Mouse (Mus musculus): ENCODE results near the gene Olfr784. TPM values are rescaled to one million over a fixed set of nuclear protein-coding genes. Genes with fewer than 3 reads are reported as not detected.
"Not testable (repeated sequence)": the region's sequence is repeated elsewhere in the genome, so short reads cannot be mapped to it uniquely, and the experiment has no call there.

Olfr784 gene
- total RNA-seq (2014; rRNA removed): 0.43 and 0.46 TPM in 2 replicates
- 0.05 and 0.06 TPM in 2 replicates for polyA plus RNA-seq (2015; fragmentation: Nextera tagmentation; extraction: Ambion mirVana)

DNA sequence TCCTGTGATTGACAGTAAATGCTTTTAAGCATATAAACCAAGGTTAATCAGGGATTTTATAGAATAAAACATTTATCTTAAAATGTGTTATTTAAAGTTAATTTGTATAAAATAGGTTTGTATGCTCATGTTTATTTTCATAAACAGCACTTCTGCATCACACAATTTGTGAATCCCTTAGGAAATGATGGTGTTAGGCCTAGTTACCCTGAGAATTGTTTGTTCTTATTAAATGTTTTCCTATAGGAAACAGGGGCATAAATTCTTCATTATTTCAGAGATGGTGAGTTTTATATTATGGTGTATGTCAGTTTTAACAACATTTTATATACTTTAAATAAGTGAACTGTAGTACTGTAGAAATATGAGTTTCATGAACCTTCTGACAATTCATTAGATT lies at the start of gene Olfr784:
TSS of gene Olfr784 (plus strand) at position 301 of the 400 bp plus-strand sequence.
- TF ChIP-seq CTCF (IDR thresholded peaks at IDR 0.05; ENCODE audit: low read depth): no peak
- Histone ChIP-seq H3K4me3 (ENCODE audit: low read depth, low read length) (no peak within 1 kb of the TSS), H3K27me3 (ENCODE audit: insufficient read depth, low read length) (no peaks in the 10 kb centered on the region), H3K36me3 (ENCODE audit: insufficient read depth) (no peaks in the 10 kb centered on the region), H3K9ac (no peak within 1 kb of the TSS), H3K27ac (ENCODE audit: low read depth, low read length) (no peak within 1 kb of the TSS), H3K4me2 (ENCODE audit: low read depth) (no peak within 1 kb of the TSS), H3K4me1 (ENCODE audit: insufficient read depth) (no peaks in the 10 kb centered on the region), H3K9me3 (ENCODE audit: low read length) (no peaks in the 10 kb centered on the region)
- DNase-seq: no peak
- no peak for ATAC-seq

DNA sequence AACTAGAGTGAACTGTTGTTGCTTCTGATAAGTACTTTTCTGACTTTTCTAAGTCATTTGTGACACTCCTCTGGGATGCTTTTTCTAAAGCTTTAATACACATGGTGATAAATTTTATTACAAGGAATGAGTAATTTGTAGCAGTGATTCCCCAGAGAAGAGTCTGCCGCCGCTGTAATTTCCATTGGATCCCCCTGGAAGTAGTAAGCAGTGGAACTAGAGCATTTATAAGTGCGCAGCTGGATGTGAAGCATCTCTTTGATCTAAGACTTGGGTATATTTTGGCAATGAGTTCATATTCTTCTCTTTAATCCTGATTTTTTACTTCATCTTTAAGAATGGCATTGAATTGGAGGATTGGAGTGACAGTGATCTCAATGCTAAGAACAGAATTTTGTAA lies 35.3 kb upstream of the Olfr784 start, which contains the start of gene Olfr782:
TSS of gene Olfr782 (plus strand) at position 301 of the 400 bp plus-strand sequence.
- H3K27me3 ChIP-seq (ENCODE audit: insufficient read depth, low read length): no peaks in the 10 kb centered on the region
- WGBS: 89% methylated on average over 3 of the region's 3 CpGs
- TF ChIP-seq CTCF (IDR thresholded peaks at IDR 0.05; ENCODE audit: low read depth): no peak

DNA sequence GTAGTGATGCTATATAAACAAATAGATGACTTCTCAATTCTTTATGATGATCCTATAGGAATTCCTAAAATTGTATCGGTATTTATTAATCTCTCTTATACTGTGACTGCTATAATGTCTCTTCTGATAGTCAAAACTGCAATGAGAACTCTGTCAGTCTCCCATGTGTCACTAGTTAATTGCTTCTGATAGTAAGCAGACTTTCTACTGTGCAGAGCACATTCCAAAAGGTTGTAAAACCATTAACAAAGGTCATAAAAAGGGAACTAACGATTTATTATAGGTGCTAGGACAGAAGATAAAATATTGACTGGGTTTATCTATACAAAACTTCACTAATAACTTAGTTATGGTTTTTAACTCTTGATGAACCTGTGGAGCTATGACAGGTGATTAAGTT lies 31.4 kb upstream of the Olfr784 start:
- not testable (repeated sequence) for H3K9ac ChIP-seq; H3K4me3 ChIP-seq (ENCODE audit: low read depth, low read length); H3K27me3 ChIP-seq (ENCODE audit: insufficient read depth, low read length); DNase-seq; H3K9me3 ChIP-seq (ENCODE audit: low read length); H3K4me1 ChIP-seq (ENCODE audit: insufficient read depth); ATAC-seq; H3K4me2 ChIP-seq (ENCODE audit: low read depth); H3K36me3 ChIP-seq (ENCODE audit: insufficient read depth); H3K27ac ChIP-seq (ENCODE audit: low read depth, low read length)
- WGBS: 82% methylated on average over 2 of the region's 2 CpGs

More for the DNA sequence above, 35.3 kb upstream of the Olfr784 start, which contains the start of gene Olfr782:
- no peak within 1 kb of the TSS for H3K4me3 ChIP-seq (ENCODE audit: low read depth, low read length)
- H3K4me2 ChIP-seq (ENCODE audit: low read depth): no peak within 1 kb of the TSS
- no peak for DNase-seq
- no peaks in the 10 kb centered on the region for H3K9me3 ChIP-seq (ENCODE audit: low read length)
- H3K27ac ChIP-seq (ENCODE audit: low read depth, low read length): no peak within 1 kb of the TSS
- H3K36me3 ChIP-seq (ENCODE audit: insufficient read depth): no peaks in the 10 kb centered on the region
- no peak within 1 kb of the TSS for H3K9ac ChIP-seq
- no peaks in the 10 kb centered on the region for H3K4me1 ChIP-seq (ENCODE audit: insufficient read depth)
- ATAC-seq: no peak

DNA sequence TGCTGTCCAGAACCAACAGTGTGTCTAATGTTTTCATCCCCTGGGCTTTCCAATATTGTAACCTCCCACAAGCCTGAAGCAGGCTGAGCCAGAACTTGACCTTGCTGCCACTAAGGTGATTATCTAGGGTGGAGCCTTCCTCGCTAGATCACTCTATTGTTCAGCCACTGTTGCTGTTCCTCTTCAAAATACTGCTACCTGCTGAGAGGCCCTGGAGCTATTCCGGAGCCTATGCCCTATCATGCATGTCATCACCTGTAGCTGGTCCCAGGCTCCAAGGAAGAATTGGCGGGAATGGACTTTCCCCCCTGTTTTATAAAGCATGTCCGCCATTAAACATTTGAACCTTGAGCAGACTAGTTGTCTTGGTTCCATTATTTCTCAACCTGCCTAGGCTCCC lies 27.4 kb upstream of the Olfr784 start:
- whole genome bisulfite sequencing: 85% methylated on average over 4 of the region's 4 CpGs
- not testable (repeated sequence) for H3K4me3 ChIP-seq (ENCODE audit: low read depth, low read length); H3K9me3 ChIP-seq (ENCODE audit: low read length); DNase-seq; H3K36me3 ChIP-seq (ENCODE audit: insufficient read depth); H3K4me2 ChIP-seq (ENCODE audit: low read depth); H3K27ac ChIP-seq (ENCODE audit: low read depth, low read length); H3K27me3 ChIP-seq (ENCODE audit: insufficient read depth, low read length); H3K9ac ChIP-seq; ATAC-seq; H3K4me1 ChIP-seq (ENCODE audit: insufficient read depth)

DNA sequence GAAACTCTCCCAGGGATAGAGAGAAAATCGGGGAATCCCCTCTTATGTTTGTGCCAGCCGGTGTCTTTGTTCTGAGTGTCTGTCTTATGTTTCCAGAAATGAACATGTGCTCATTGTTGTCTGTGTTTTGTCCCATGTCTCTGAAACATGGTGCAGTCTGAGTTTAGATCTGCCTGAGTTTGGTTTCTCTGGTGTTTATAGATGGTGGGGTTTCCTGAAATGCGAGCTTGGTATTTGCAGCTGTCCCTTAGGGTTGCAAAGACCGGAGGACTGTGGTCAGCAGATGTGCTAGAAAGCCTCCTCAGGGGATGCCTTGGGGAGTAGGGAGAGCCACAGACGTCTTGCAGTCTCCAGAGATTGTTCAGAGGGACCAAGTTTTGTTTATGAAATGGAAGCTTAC lies 26.6 kb upstream of the Olfr784 start:
- 81% methylated on average over 5 of the region's 5 CpGs for whole genome bisulfite sequencing
- H3K27ac ChIP-seq (ENCODE audit: low read depth, low read length): no peak overlapping the region
- H3K4me2 ChIP-seq (ENCODE audit: low read depth): no peak overlapping the region
- H3K4me3 ChIP-seq (ENCODE audit: low read depth, low read length): no peak overlapping the region
- no peaks in the 10 kb centered on the region for H3K27me3 ChIP-seq (ENCODE audit: insufficient read depth, low read length)
- no peak for ATAC-seq
- no peak overlapping the region for H3K9ac ChIP-seq
- no peak for DNase-seq
- no peaks in the 10 kb centered on the region for H3K9me3 ChIP-seq (ENCODE audit: low read length)
- no peaks in the 10 kb centered on the region for H3K36me3 ChIP-seq (ENCODE audit: insufficient read depth)
- no peaks in the 10 kb centered on the region for H3K4me1 ChIP-seq (ENCODE audit: insufficient read depth)
- no peak for TF ChIP-seq CTCF (IDR thresholded peaks at IDR 0.05; ENCODE audit: low read depth)

DNA sequence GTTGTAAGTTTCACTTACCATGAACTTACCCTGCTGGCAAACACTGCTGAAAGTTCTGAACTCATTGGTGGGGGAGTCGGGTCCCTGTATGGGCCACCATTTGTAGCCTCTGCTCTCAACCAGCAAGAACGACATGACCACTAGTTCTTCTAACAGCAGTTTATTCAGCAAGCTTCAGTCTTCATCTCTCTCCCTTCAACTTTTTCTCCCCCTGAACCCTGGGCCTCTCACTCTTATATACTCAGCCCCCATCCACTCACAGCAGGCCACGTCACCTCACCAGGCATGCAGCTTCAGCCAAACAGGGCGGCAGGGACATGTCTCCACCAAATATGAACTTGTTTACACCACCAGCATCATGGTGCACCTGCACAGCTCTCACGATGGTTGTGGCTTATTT lies 9.8 kb upstream of the Olfr784 start:
- not testable (repeated sequence) for H3K4me2 ChIP-seq (ENCODE audit: low read depth); H3K9ac ChIP-seq; ATAC-seq; H3K9me3 ChIP-seq (ENCODE audit: low read length); H3K36me3 ChIP-seq (ENCODE audit: insufficient read depth); H3K4me1 ChIP-seq (ENCODE audit: insufficient read depth); H3K27ac ChIP-seq (ENCODE audit: low read depth, low read length); H3K4me3 ChIP-seq (ENCODE audit: low read depth, low read length); H3K27me3 ChIP-seq (ENCODE audit: insufficient read depth, low read length); DNase-seq
- 88% methylated on average over 5 of the region's 5 CpGs for WGBS

DNA sequence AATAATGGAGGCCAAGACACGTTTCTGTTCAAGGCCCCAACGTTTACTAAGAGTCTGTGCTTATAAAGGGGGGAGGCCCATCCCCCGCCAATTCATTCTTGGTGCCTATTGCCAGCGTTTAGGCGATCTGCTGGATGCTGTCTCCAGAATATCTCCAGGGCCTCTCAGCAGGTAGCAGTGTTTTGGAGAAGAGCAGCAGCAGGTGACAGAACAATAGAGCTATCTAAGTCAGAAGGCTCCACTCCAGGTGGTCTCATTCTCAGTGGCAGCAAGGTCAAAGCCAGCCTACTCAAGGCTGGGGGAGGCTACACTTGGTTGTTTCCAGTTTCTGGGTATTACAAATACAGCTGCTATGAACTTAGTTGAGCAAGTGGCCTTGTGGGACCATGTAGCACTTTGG lies 17.0 kb downstream of the Olfr784 start:
- Histone ChIP-seq H3K36me3 (ENCODE audit: insufficient read depth) (no peaks in the 10 kb centered on the region), H3K4me3 (ENCODE audit: low read depth, low read length) (no peak overlapping the region), H3K27me3 (ENCODE audit: insufficient read depth, low read length) (no peaks in the 10 kb centered on the region), H3K9ac (no peak overlapping the region), H3K4me2 (ENCODE audit: low read depth) (no peak overlapping the region), H3K9me3 (ENCODE audit: low read length) (no peaks in the 10 kb centered on the region), H3K4me1 (ENCODE audit: insufficient read depth) (no peaks in the 10 kb centered on the region), H3K27ac (ENCODE audit: low read depth, low read length) (no peak overlapping the region)
- DNase-seq: no peak
- no peak for ATAC-seq
- 45% methylated on average over 5 of the region's 5 CpGs for WGBS
- TF ChIP-seq CTCF (IDR thresholded peaks at IDR 0.05; ENCODE audit: low read depth): no peak

DNA sequence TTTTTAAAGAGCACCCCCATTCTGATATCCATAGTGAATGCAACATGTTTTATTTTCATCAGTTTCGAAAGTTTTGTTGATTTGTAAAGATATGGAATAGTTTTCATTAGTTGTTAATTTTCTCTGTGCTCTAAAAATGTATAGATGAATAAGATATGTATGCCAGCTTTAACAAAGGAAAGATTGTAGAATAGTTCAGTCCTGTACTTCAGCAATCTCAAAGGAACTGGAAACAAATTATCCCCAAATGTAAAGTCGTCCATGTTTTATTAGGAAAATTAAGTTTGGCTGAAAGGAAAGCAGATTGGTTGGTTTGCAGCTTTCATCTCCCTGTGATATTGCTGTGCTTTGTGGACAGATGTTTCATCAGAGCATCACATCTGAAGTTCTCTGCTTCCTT lies 21.2 kb downstream of the Olfr784 start, which contains the start of gene Olfr785:
TSS of gene Olfr785 (plus strand) at position 301 of the 400 bp plus-strand sequence.
- DNase-seq (no peak), ATAC-seq (no peak)
- H3K4me1 ChIP-seq (ENCODE audit: insufficient read depth): no peaks in the 10 kb centered on the region
- 80% methylated on average over 2 of the region's 2 CpGs for WGBS
- no peaks in the 10 kb centered on the region for H3K9me3 ChIP-seq (ENCODE audit: low read length)
- no peaks in the 10 kb centered on the region for H3K27me3 ChIP-seq (ENCODE audit: insufficient read depth, low read length)
- TF ChIP-seq CTCF (IDR thresholded peaks at IDR 0.05; ENCODE audit: low read depth): no peak
- H3K36me3 ChIP-seq (ENCODE audit: insufficient read depth): no peaks in the 10 kb centered on the region
- no peak within 1 kb of the TSS for H3K4me3 ChIP-seq (ENCODE audit: low read depth, low read length)
- H3K9ac ChIP-seq: no peak within 1 kb of the TSS
- no peak within 1 kb of the TSS for H3K27ac ChIP-seq (ENCODE audit: low read depth, low read length)
- H3K4me2 ChIP-seq (ENCODE audit: low read depth): no peak within 1 kb of the TSS

Measured in forebrain, postnatal 0 days (tissue).